Mouse (Mus musculus): ENCODE results near the gene Serpina7. TPM values are rescaled to one million over a fixed set of nuclear protein-coding genes. Genes with fewer than 3 reads are reported as not detected.

Gene Serpina7
- polyA plus RNA-seq (2014; fragmentation: Nextera tagmentation; extraction: Ambion mirVana): not detected in 2 replicates

- no peak for ATAC-seq (ENCODE audit: insufficient number of reproducible peaks, insufficient read depth, low FRiP score, low read depth)
- Histone ChIP-seq H3K9ac (replicated peaks; ENCODE audit: low read depth, low read length) (no peak within 1 kb of the TSS), H3K9me3 (ENCODE audit: control insufficient read depth, low read depth, low read length) (no peaks in the 10 kb centered on the region), H3K4me3 (ENCODE audit: low read depth, low read length) (no peak within 1 kb of the TSS), H3K27ac (ENCODE audit: low read length) (no peak within 1 kb of the TSS), H3K4me1 (ENCODE audit: control insufficient read depth, insufficient read depth, low read length) (no peaks in the 10 kb centered on the region), H3K36me3 (ENCODE audit: control insufficient read depth, insufficient read depth, low read length) (no peaks in the 10 kb centered on the region), H3K27me3 (ENCODE audit: control insufficient read depth, insufficient read depth, low read length) (no peaks in the 10 kb centered on the region), H3K4me2 (replicated peaks; ENCODE audit: low read depth, low read length) (no peak within 1 kb of the TSS)
Measured at GRCm38 (mm10) chrX:139085077-139085476, at the start of gene Serpina7. Gene Serpina7, minus strand, starts transcription at chrX:139085236.

GRCm38 (mm10) chrX:139134031-139134430, 49.0 kb upstream of the Serpina7 start:
- no peak overlapping the region for H3K27ac ChIP-seq (ENCODE audit: low read length)
- no peak for ATAC-seq (ENCODE audit: insufficient number of reproducible peaks, insufficient read depth, low FRiP score, low read depth)
- 61% methylated on average over 4 of the region's 4 CpGs for WGBS
- no peak overlapping the region for H3K4me3 ChIP-seq (ENCODE audit: low read depth, low read length)
- H3K9ac ChIP-seq (replicated peaks; ENCODE audit: low read depth, low read length): no peak overlapping the region
- no peak overlapping the region for H3K4me2 ChIP-seq (replicated peaks; ENCODE audit: low read depth, low read length)
- no peaks in the 10 kb centered on the region for H3K4me1 ChIP-seq (ENCODE audit: control insufficient read depth, insufficient read depth, low read length)
- H3K36me3 ChIP-seq (ENCODE audit: control insufficient read depth, insufficient read depth, low read length): no peaks in the 10 kb centered on the region
- no peaks in the 10 kb centered on the region for H3K9me3 ChIP-seq (ENCODE audit: control insufficient read depth, low read depth, low read length)
- no peaks in the 10 kb centered on the region for H3K27me3 ChIP-seq (ENCODE audit: control insufficient read depth, insufficient read depth, low read length)

- Histone ChIP-seq H3K27ac (ENCODE audit: low read length) (no peak overlapping the region), H3K9me3 (ENCODE audit: control insufficient read depth, low read depth, low read length) (no peaks in the 10 kb centered on the region), H3K9ac (replicated peaks; ENCODE audit: low read depth, low read length) (no peak overlapping the region), H3K4me2 (replicated peaks; ENCODE audit: low read depth, low read length) (no peak overlapping the region), H3K27me3 (ENCODE audit: control insufficient read depth, insufficient read depth, low read length) (no peaks in the 10 kb centered on the region), H3K4me3 (ENCODE audit: low read depth, low read length) (no peak overlapping the region), H3K36me3 (ENCODE audit: control insufficient read depth, insufficient read depth, low read length) (no peaks in the 10 kb centered on the region), H3K4me1 (ENCODE audit: control insufficient read depth, insufficient read depth, low read length) (no peaks in the 10 kb centered on the region)
- no peak for ATAC-seq (ENCODE audit: insufficient number of reproducible peaks, insufficient read depth, low FRiP score, low read depth)
- WGBS: 58% methylated on average over 1 of the region's 1 CpGs
Measured at GRCm38 (mm10) chrX:139097197-139097596, 12.2 kb upstream of the Serpina7 start.

- ATAC-seq (ENCODE audit: insufficient number of reproducible peaks, insufficient read depth, low FRiP score, low read depth): no peak
Measured at GRCm38 (mm10) chrX:139085943-139086342, 907 bp upstream of the Serpina7 start, which contains the start of gene 4930513O06Rik. Gene 4930513O06Rik, plus strand, starts transcription at chrX:139086243.

GRCm38 (mm10) chrX:139078493-139078892, 6.5 kb downstream of the Serpina7 start:
- Histone ChIP-seq H3K9ac (replicated peaks; ENCODE audit: low read depth, low read length) (no peak overlapping the region), H3K9me3 (ENCODE audit: control insufficient read depth, low read depth, low read length) (no peaks in the 10 kb centered on the region), H3K27me3 (ENCODE audit: control insufficient read depth, insufficient read depth, low read length) (no peaks in the 10 kb centered on the region), H3K4me2 (replicated peaks; ENCODE audit: low read depth, low read length) (no peak overlapping the region), H3K4me3 (ENCODE audit: low read depth, low read length) (no peak overlapping the region), H3K27ac (ENCODE audit: low read length) (no peak overlapping the region), H3K4me1 (ENCODE audit: control insufficient read depth, insufficient read depth, low read length) (no peaks in the 10 kb centered on the region), H3K36me3 (ENCODE audit: control insufficient read depth, insufficient read depth, low read length) (no peaks in the 10 kb centered on the region)
- WGBS: 88% methylated on average over 2 of the region's 2 CpGs
- ATAC-seq (ENCODE audit: insufficient number of reproducible peaks, insufficient read depth, low FRiP score, low read depth): no peak

More at GRCm38 (mm10) chrX:139085943-139086342, 907 bp upstream of the Serpina7 start, which contains the start of gene 4930513O06Rik:
- H3K4me2 ChIP-seq (replicated peaks; ENCODE audit: low read depth, low read length): no peak within 1 kb of the TSS
- H3K9ac ChIP-seq (replicated peaks; ENCODE audit: low read depth, low read length): no peak within 1 kb of the TSS
- no peaks in the 10 kb centered on the region for H3K4me1 ChIP-seq (ENCODE audit: control insufficient read depth, insufficient read depth, low read length)
- no peaks in the 10 kb centered on the region for H3K27me3 ChIP-seq (ENCODE audit: control insufficient read depth, insufficient read depth, low read length)
- no peaks in the 10 kb centered on the region for H3K9me3 ChIP-seq (ENCODE audit: control insufficient read depth, low read depth, low read length)
- WGBS: 88% methylated on average over 1 of the region's 1 CpGs
- H3K4me3 ChIP-seq (ENCODE audit: low read depth, low read length): no peak within 1 kb of the TSS
- no peaks in the 10 kb centered on the region for H3K36me3 ChIP-seq (ENCODE audit: control insufficient read depth, insufficient read depth, low read length)
- no peak within 1 kb of the TSS for H3K27ac ChIP-seq (ENCODE audit: low read length)

- Histone ChIP-seq H3K9ac (replicated peaks; ENCODE audit: low read depth, low read length) (no peak overlapping the region), H3K27ac (ENCODE audit: low read length) (no peak overlapping the region), H3K4me2 (replicated peaks; ENCODE audit: low read depth, low read length) (no peak overlapping the region), H3K4me3 (ENCODE audit: low read depth, low read length) (no peak overlapping the region), H3K36me3 (ENCODE audit: control insufficient read depth, insufficient read depth, low read length) (no peaks in the 10 kb centered on the region), H3K4me1 (ENCODE audit: control insufficient read depth, insufficient read depth, low read length) (no peaks in the 10 kb centered on the region), H3K27me3 (ENCODE audit: control insufficient read depth, insufficient read depth, low read length) (no peaks in the 10 kb centered on the region), H3K9me3 (ENCODE audit: control insufficient read depth, low read depth, low read length) (no peaks in the 10 kb centered on the region)
- WGBS: 82% methylated on average over 5 of the region's 5 CpGs
- ATAC-seq (ENCODE audit: insufficient number of reproducible peaks, insufficient read depth, low FRiP score, low read depth): no peak
Measured at GRCm38 (mm10) chrX:139064078-139064477, 21.0 kb downstream of the Serpina7 start.

- H3K27me3 ChIP-seq (ENCODE audit: control insufficient read depth, insufficient read depth, low read length): no peaks in the 10 kb centered on the region
- H3K27ac ChIP-seq (ENCODE audit: low read length): no peak overlapping the region
- ATAC-seq (ENCODE audit: insufficient number of reproducible peaks, insufficient read depth, low FRiP score, low read depth): no peak
- WGBS: 48% methylated on average over 1 of the region's 1 CpGs
- no peaks in the 10 kb centered on the region for H3K9me3 ChIP-seq (ENCODE audit: control insufficient read depth, low read depth, low read length)
- no peak overlapping the region for H3K4me2 ChIP-seq (replicated peaks; ENCODE audit: low read depth, low read length)
- no peak overlapping the region for H3K9ac ChIP-seq (replicated peaks; ENCODE audit: low read depth, low read length)
- no peak overlapping the region for H3K4me3 ChIP-seq (ENCODE audit: low read depth, low read length)
- H3K36me3 ChIP-seq (ENCODE audit: control insufficient read depth, insufficient read depth, low read length): no peaks in the 10 kb centered on the region
- H3K4me1 ChIP-seq (ENCODE audit: control insufficient read depth, insufficient read depth, low read length): no peaks in the 10 kb centered on the region
Measured at GRCm38 (mm10) chrX:139053149-139053548, 31.9 kb downstream of the Serpina7 start.

GRCm38 (mm10) chrX:139051976-139052375, 33.1 kb downstream of the Serpina7 start:
- H3K4me1 ChIP-seq (ENCODE audit: control insufficient read depth, insufficient read depth, low read length): no peaks in the 10 kb centered on the region
- peak; percentile 14; the same call in 1 of the 2 replicates for ATAC-seq (ENCODE audit: insufficient number of reproducible peaks, insufficient read depth, low FRiP score, low read depth)

GRCm38 (mm10) chrX:139041148-139041547, 43.9 kb downstream of the Serpina7 start:
- no peak for ATAC-seq (ENCODE audit: insufficient number of reproducible peaks, insufficient read depth, low FRiP score, low read depth)
- Histone ChIP-seq H3K27me3 (ENCODE audit: control insufficient read depth, insufficient read depth, low read length) (no peaks in the 10 kb centered on the region), H3K9me3 (ENCODE audit: control insufficient read depth, low read depth, low read length) (no peaks in the 10 kb centered on the region), H3K4me2 (replicated peaks; ENCODE audit: low read depth, low read length) (no peak overlapping the region), H3K4me1 (ENCODE audit: control insufficient read depth, insufficient read depth, low read length) (no peaks in the 10 kb centered on the region), H3K9ac (replicated peaks; ENCODE audit: low read depth, low read length) (no peak overlapping the region), H3K4me3 (ENCODE audit: low read depth, low read length) (no peak overlapping the region), H3K27ac (ENCODE audit: low read length) (no peak overlapping the region), H3K36me3 (ENCODE audit: control insufficient read depth, insufficient read depth, low read length) (no peaks in the 10 kb centered on the region)
- WGBS: 84% methylated on average over 1 of the region's 1 CpGs

More at GRCm38 (mm10) chrX:139051976-139052375, 33.1 kb downstream of the Serpina7 start:
- H3K27me3 ChIP-seq (ENCODE audit: control insufficient read depth, insufficient read depth, low read length): no peaks in the 10 kb centered on the region
- no peak overlapping the region for H3K4me3 ChIP-seq (ENCODE audit: low read depth, low read length)
- no peak overlapping the region for H3K4me2 ChIP-seq (replicated peaks; ENCODE audit: low read depth, low read length)
- 39% methylated on average over 1 of the region's 1 CpGs for WGBS
- H3K27ac ChIP-seq (ENCODE audit: low read length): no peak overlapping the region
- H3K36me3 ChIP-seq (ENCODE audit: control insufficient read depth, insufficient read depth, low read length): no peaks in the 10 kb centered on the region
- H3K9me3 ChIP-seq (ENCODE audit: control insufficient read depth, low read depth, low read length): no peaks in the 10 kb centered on the region
- no peak overlapping the region for H3K9ac ChIP-seq (replicated peaks; ENCODE audit: low read depth, low read length)
